Mouse (Mus musculus) lung, postnatal 10 days (tissue): ENCODE results near the gene Mttp.

ENCODE experiments used
- DNase-seq: peaks from one replicate; pipeline ENCODE4 v3.0.0; 2021

Mttp gene

GRCm38 (mm10) chr3:138078701-138079100 lies 66.1 kb downstream of the Mttp start:
- no peak for DNase-seq

- DNase-seq, result no peak
These were observed 67.1 kb downstream of the Mttp start for GRCm38 (mm10) chr3:138077476-138078340.

- DNase-seq, result no peak
These were observed 69.6 kb downstream of the Mttp start for GRCm38 (mm10) chr3:138075209-138075608.

GRCm38 (mm10) chr3:138074214-138074613 lies 70.6 kb downstream of the Mttp start:
- DNase-seq, result no peak

GRCm38 (mm10) chr3:138071476-138072073 lies 73.2 kb downstream of the Mttp start:
- no peak for DNase-seq

- no peak for DNase-seq
These were observed 73.8 kb downstream of the Mttp start for GRCm38 (mm10) chr3:138071004-138071403.

- DNase-seq, result no peak
These were observed 74.8 kb downstream of the Mttp start for GRCm38 (mm10) chr3:138069756-138070511.

- DNase-seq, result no peak
These were observed 76.7 kb downstream of the Mttp start for GRCm38 (mm10) chr3:138068103-138068502.

- no peak for DNase-seq
These were observed 77.5 kb downstream of the Mttp start, which contains the start of gene Gm5105 for GRCm38 (mm10) chr3:138067288-138067687. Gene Gm5105, minus strand, starts transcription at chr3:138067388.

GRCm38 (mm10) chr3:138066348-138066856 lies 78.4 kb downstream of the Mttp start:
- no peak for DNase-seq

GRCm38 (mm10) chr3:138065930-138066329 lies 78.8 kb downstream of the Mttp start:
- no peak for DNase-seq

GRCm38 (mm10) chr3:138064732-138065645 lies 79.8 kb downstream of the Mttp start, which contains the start of gene 1110002E22Rik:
Gene 1110002E22Rik, plus strand, starts transcription at chr3:138065052.
- no peak for DNase-seq

- DNase-seq, result peak; percentile 47
These were observed 80.9 kb downstream of the Mttp start for GRCm38 (mm10) chr3:138063731-138064329.

- DNase-seq, result no peak
These were observed 82.1 kb downstream of the Mttp start for GRCm38 (mm10) chr3:138062673-138063072.

- no peak for DNase-seq
These were observed 83.4 kb downstream of the Mttp start for GRCm38 (mm10) chr3:138061205-138061911.

- DNase-seq, result no peak
These were observed 84.3 kb downstream of the Mttp start for GRCm38 (mm10) chr3:138060429-138060828.

GRCm38 (mm10) chr3:138058226-138058625 lies 86.5 kb downstream of the Mttp start:
- no peak for DNase-seq

GRCm38 (mm10) chr3:138056976-138057375 lies 87.8 kb downstream of the Mttp start:
- DNase-seq, result no peak

- peak; percentile 43 for DNase-seq
These were observed 90.8 kb downstream of the Mttp start for GRCm38 (mm10) chr3:138053969-138054368.

GRCm38 (mm10) chr3:138051431-138051830 lies 93.3 kb downstream of the Mttp start:
- no peak for DNase-seq

GRCm38 (mm10) chr3:138050772-138051171 lies 94.0 kb downstream of the Mttp start:
- no peak for DNase-seq
